Mouse (Mus musculus): Measurements from ENCODE around the gene Xcl1. TPM values are rescaled to one million over a fixed set of nuclear protein-coding genes. Genes with fewer than 3 reads are reported as not detected.

The Xcl1 gene
- polyA plus RNA-seq, 1 experiment from 2014 or later, result not detected

GRCm38 (mm10) chr1:164966095-164966698, 30.9 kb upstream of the Xcl1 start:
- Histone ChIP-seq H3K27ac (replicated peaks in 1 of 2; ENCODE audit: control insufficient read depth in 1 of 2, insufficient read depth in 1 of 2, low read depth in 2 of 2, low read length in 2 of 2) (no peak overlapping the region), H3K36me3 (ENCODE audit: control insufficient read depth, insufficient read depth, low read length) (no peaks in the 10 kb centered on the region), H3K9me3 (ENCODE audit: control insufficient read depth, low read length) (no peaks in the 10 kb centered on the region), H3K4me2 (ENCODE audit: low read length) (no peak overlapping the region), H3K4me3 (ENCODE audit: control insufficient read depth in 1 of 2, insufficient read depth in 1 of 2, low read depth in 1 of 2, low read length in 2 of 2) (no peak overlapping the region), H3K27me3 (ENCODE audit: control insufficient read depth, insufficient read depth, low read length) (no peaks in the 10 kb centered on the region), H3K9ac (ENCODE audit: low read length) (no peak overlapping the region), H3K4me1 (ENCODE audit: control insufficient read depth in 2 of 2, insufficient read depth in 2 of 2, low read length in 2 of 2) (peaks cover 2 to 5% of the 10 kb centered on the region in 2 experiments; a peak in 2 of 4 replicates)
- WGBS, result 40% methylated on average over 8 of the region's 8 CpGs
- no peak for ATAC-seq (ENCODE audit: insufficient number of reproducible peaks, insufficient read depth, low FRiP score, low read depth)

GRCm38 (mm10) chr1:164960610-164961009, 25.3 kb upstream of the Xcl1 start:
- Histone ChIP-seq H3K36me3 (ENCODE audit: control insufficient read depth, insufficient read depth, low read length) (no peaks in the 10 kb centered on the region), H3K9me3 (ENCODE audit: control insufficient read depth, low read length) (no peaks in the 10 kb centered on the region), H3K4me2 (ENCODE audit: low read length) (no peak overlapping the region), H3K27ac (replicated peaks in 1 of 2; ENCODE audit: control insufficient read depth in 1 of 2, insufficient read depth in 1 of 2, low read depth in 2 of 2, low read length in 2 of 2) (no peak overlapping the region), H3K27me3 (ENCODE audit: control insufficient read depth, insufficient read depth, low read length) (no peaks in the 10 kb centered on the region), H3K4me3 (ENCODE audit: control insufficient read depth in 1 of 2, insufficient read depth in 1 of 2, low read depth in 1 of 2, low read length in 2 of 2) (no peak overlapping the region), H3K4me1 (ENCODE audit: control insufficient read depth in 2 of 2, insufficient read depth in 2 of 2, low read length in 2 of 2) (peaks cover 2 to 5% of the 10 kb centered on the region in 2 experiments; a peak in 2 of 4 replicates), H3K9ac (ENCODE audit: low read length) (no peak overlapping the region)
- ATAC-seq (ENCODE audit: insufficient number of reproducible peaks, insufficient read depth, low FRiP score, low read depth), result no peak
- 36% methylated on average over 2 of the region's 2 CpGs for WGBS

- H3K4me1 ChIP-seq (ENCODE audit: control insufficient read depth in 2 of 2, insufficient read depth in 2 of 2, low read length in 2 of 2), result peaks cover 2 to 5% of the 10 kb centered on the region in 2 experiments; a peak in 2 of 4 replicates
- H3K9ac ChIP-seq (ENCODE audit: low read length), result no peak overlapping the region
- no peak for ATAC-seq (ENCODE audit: insufficient number of reproducible peaks, insufficient read depth, low FRiP score, low read depth)
- H3K4me3 ChIP-seq (ENCODE audit: control insufficient read depth in 1 of 2, insufficient read depth in 1 of 2, low read depth in 1 of 2, low read length in 2 of 2), result no peak overlapping the region
- 66% methylated on average over 11 of the region's 11 CpGs for WGBS
- no peak overlapping the region for H3K27ac ChIP-seq (replicated peaks in 1 of 2; ENCODE audit: control insufficient read depth in 1 of 2, insufficient read depth in 1 of 2, low read depth in 2 of 2, low read length in 2 of 2)
- no peak overlapping the region for H3K4me2 ChIP-seq (ENCODE audit: low read length)
- no peaks in the 10 kb centered on the region for H3K27me3 ChIP-seq (ENCODE audit: control insufficient read depth, insufficient read depth, low read length)
- no peaks in the 10 kb centered on the region for H3K9me3 ChIP-seq (ENCODE audit: control insufficient read depth, low read length)
- H3K36me3 ChIP-seq (ENCODE audit: control insufficient read depth, insufficient read depth, low read length), result no peaks in the 10 kb centered on the region
Measured at GRCm38 (mm10) chr1:164959787-164960385, 24.6 kb upstream of the Xcl1 start.

- no peak overlapping the region for H3K4me2 ChIP-seq (ENCODE audit: low read length)
- H3K27ac ChIP-seq (replicated peaks in 1 of 2; ENCODE audit: control insufficient read depth in 1 of 2, insufficient read depth in 1 of 2, low read depth in 2 of 2, low read length in 2 of 2), result no peak overlapping the region
- ATAC-seq (ENCODE audit: insufficient number of reproducible peaks, insufficient read depth, low FRiP score, low read depth), result no peak
- no peaks in the 10 kb centered on the region for H3K36me3 ChIP-seq (ENCODE audit: control insufficient read depth, insufficient read depth, low read length)
- no peak overlapping the region for H3K4me3 ChIP-seq (ENCODE audit: control insufficient read depth in 1 of 2, insufficient read depth in 1 of 2, low read depth in 1 of 2, low read length in 2 of 2)
- WGBS, result 67% methylated on average over 3 of the region's 3 CpGs
- H3K27me3 ChIP-seq (ENCODE audit: control insufficient read depth, insufficient read depth, low read length), result no peaks in the 10 kb centered on the region
- no peaks in the 10 kb centered on the region for H3K9me3 ChIP-seq (ENCODE audit: control insufficient read depth, low read length)
- peaks cover 2 to 5% of the 10 kb centered on the region in 2 experiments; a peak in 2 of 4 replicates for H3K4me1 ChIP-seq (ENCODE audit: control insufficient read depth in 2 of 2, insufficient read depth in 2 of 2, low read length in 2 of 2)
- no peak overlapping the region for H3K9ac ChIP-seq (ENCODE audit: low read length)
Measured at GRCm38 (mm10) chr1:164959160-164959559, 23.8 kb upstream of the Xcl1 start.

- no peak for ATAC-seq (ENCODE audit: insufficient number of reproducible peaks, insufficient read depth, low FRiP score, low read depth)
- H3K9ac ChIP-seq (ENCODE audit: low read length), result no peak overlapping the region
- no peaks in the 10 kb centered on the region for H3K9me3 ChIP-seq (ENCODE audit: control insufficient read depth, low read length)
- H3K27me3 ChIP-seq (ENCODE audit: control insufficient read depth, insufficient read depth, low read length), result no peaks in the 10 kb centered on the region
- no peaks in the 10 kb centered on the region for H3K36me3 ChIP-seq (ENCODE audit: control insufficient read depth, insufficient read depth, low read length)
- no peak overlapping the region for H3K27ac ChIP-seq (replicated peaks in 1 of 2; ENCODE audit: control insufficient read depth in 1 of 2, insufficient read depth in 1 of 2, low read depth in 2 of 2, low read length in 2 of 2)
- 91% methylated on average over 3 of the region's 3 CpGs for WGBS
- no peak overlapping the region for H3K4me2 ChIP-seq (ENCODE audit: low read length)
- H3K4me1 ChIP-seq (ENCODE audit: control insufficient read depth in 2 of 2, insufficient read depth in 2 of 2, low read length in 2 of 2), result peaks cover 2 to 5% of the 10 kb centered on the region in 2 experiments; a peak in 2 of 4 replicates
- H3K4me3 ChIP-seq (ENCODE audit: control insufficient read depth in 1 of 2, insufficient read depth in 1 of 2, low read depth in 1 of 2, low read length in 2 of 2), result no peak overlapping the region
Measured at GRCm38 (mm10) chr1:164957974-164958373, 22.6 kb upstream of the Xcl1 start.

GRCm38 (mm10) chr1:164956725-164957399, 21.5 kb upstream of the Xcl1 start:
- Histone ChIP-seq H3K4me3 (ENCODE audit: control insufficient read depth in 1 of 2, insufficient read depth in 1 of 2, low read depth in 1 of 2, low read length in 2 of 2) (no peak overlapping the region), H3K27me3 (ENCODE audit: control insufficient read depth, insufficient read depth, low read length) (no peaks in the 10 kb centered on the region), H3K9ac (ENCODE audit: low read length) (no peak overlapping the region), H3K27ac (replicated peaks in 1 of 2; ENCODE audit: control insufficient read depth in 1 of 2, insufficient read depth in 1 of 2, low read depth in 2 of 2, low read length in 2 of 2) (no peak overlapping the region), H3K4me1 (ENCODE audit: control insufficient read depth in 2 of 2, insufficient read depth in 2 of 2, low read length in 2 of 2) (no peaks in the 10 kb centered on the region), H3K36me3 (ENCODE audit: control insufficient read depth, insufficient read depth, low read length) (no peaks in the 10 kb centered on the region), H3K4me2 (ENCODE audit: low read length) (no peak overlapping the region), H3K9me3 (ENCODE audit: control insufficient read depth, low read length) (no peaks in the 10 kb centered on the region)
- 72% methylated on average over 3 of the region's 3 CpGs for WGBS
- ATAC-seq (ENCODE audit: insufficient number of reproducible peaks, insufficient read depth, low FRiP score, low read depth), result no peak

GRCm38 (mm10) chr1:164955452-164956196, 20.3 kb upstream of the Xcl1 start:
- Histone ChIP-seq H3K9ac (ENCODE audit: low read length) (no peak overlapping the region), H3K27me3 (ENCODE audit: control insufficient read depth, insufficient read depth, low read length) (no peaks in the 10 kb centered on the region), H3K27ac (replicated peaks in 1 of 2; ENCODE audit: control insufficient read depth in 1 of 2, insufficient read depth in 1 of 2, low read depth in 2 of 2, low read length in 2 of 2) (no peak overlapping the region), H3K4me3 (ENCODE audit: control insufficient read depth in 1 of 2, insufficient read depth in 1 of 2, low read depth in 1 of 2, low read length in 2 of 2) (no peak overlapping the region), H3K9me3 (ENCODE audit: control insufficient read depth, low read length) (no peaks in the 10 kb centered on the region), H3K36me3 (ENCODE audit: control insufficient read depth, insufficient read depth, low read length) (no peaks in the 10 kb centered on the region), H3K4me2 (ENCODE audit: low read length) (no peak overlapping the region), H3K4me1 (ENCODE audit: control insufficient read depth in 2 of 2, insufficient read depth in 2 of 2, low read length in 2 of 2) (0 out of 4 replicates have a peak, but pooled peaks cover 0 to 1% of the 10 kb centered on the region in 2 experiments)
- 76% methylated on average over 7 of the region's 7 CpGs for WGBS
- ATAC-seq (ENCODE audit: insufficient number of reproducible peaks, insufficient read depth, low FRiP score, low read depth), result no peak

All from heart, embryonic 14.5 days (tissue).